Mouse (Mus musculus): ENCODE results near the gene Gmds. TPM values are rescaled to one million over a fixed set of nuclear protein-coding genes. Genes with fewer than 3 reads are reported as not detected.

The Gmds gene
- polyA plus RNA-seq, 1 experiment from 2014 or later, result 40.5 TPM

DNA sequence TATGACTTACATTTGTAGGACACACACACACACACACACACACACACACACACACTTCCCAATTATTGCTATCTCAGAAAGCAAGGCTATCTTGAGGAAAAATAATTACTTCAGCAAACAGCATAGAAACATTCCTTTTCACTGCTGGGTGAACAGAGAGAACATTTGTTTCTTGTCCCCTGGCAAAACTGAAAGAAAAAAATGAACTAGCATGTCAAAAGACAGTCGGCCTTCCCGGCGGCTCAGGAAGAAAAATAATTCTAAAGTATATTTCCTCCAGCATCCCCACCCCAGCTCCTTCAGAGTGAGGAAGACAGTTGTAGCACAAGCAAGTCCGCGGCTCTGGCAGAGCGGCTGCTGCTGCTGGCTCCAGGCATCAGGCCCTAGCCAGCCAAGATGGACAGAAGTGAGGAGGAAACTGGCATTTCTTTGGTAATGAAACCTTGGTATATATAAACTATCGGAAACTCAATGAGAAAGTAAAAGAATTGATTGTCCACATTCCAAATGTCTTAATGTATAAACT, 330.4 kb downstream of the Gmds start:
- H3K9ac ChIP-seq (replicated peaks; ENCODE audit: low read depth, low read length), result no peak overlapping the region
- H3K27me3 ChIP-seq (ENCODE audit: control insufficient read depth, insufficient read depth, low read length), result no peaks in the 10 kb centered on the region
- no peak overlapping the region for H3K4me2 ChIP-seq (ENCODE audit: low read depth, low read length)
- H3K9me3 ChIP-seq (ENCODE audit: control insufficient read depth, low read length), result no peaks in the 10 kb centered on the region
- H3K36me3 ChIP-seq (ENCODE audit: control insufficient read depth, insufficient read depth, low read length), result no peaks in the 10 kb centered on the region
- ATAC-seq (ENCODE audit: low read depth), result no peak
- WGBS, result 55% methylated on average over 7 of the region's 7 CpGs
- H3K27ac ChIP-seq (ENCODE audit: low read depth, low read length), result no peak overlapping the region
- H3K4me3 ChIP-seq (ENCODE audit: low read depth, low read length), result no peak overlapping the region
- H3K4me1 ChIP-seq (ENCODE audit: control insufficient read depth, insufficient read depth, low read length), result no peaks in the 10 kb centered on the region

DNA sequence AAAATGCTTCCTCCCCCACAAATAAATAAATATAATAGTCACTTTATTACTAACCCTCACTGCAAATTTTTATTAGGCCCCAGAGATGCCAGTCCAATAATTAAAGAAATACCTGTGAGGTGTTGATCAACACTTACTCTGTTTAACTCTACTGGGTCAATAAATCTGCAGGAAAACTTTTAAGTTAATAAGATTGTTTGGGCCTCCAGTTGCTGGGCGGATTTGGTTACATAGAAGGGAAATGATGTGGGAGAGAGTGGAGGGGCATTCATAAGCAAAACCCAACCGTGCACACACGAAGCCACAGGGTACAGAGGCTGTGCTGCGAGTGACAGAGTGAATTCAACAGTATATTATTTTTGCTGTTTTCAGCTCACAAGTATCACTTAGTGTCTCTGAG, 345.1 kb downstream of the Gmds start:
- Histone ChIP-seq H3K27me3 (ENCODE audit: control insufficient read depth, insufficient read depth, low read length) (no peaks in the 10 kb centered on the region), H3K9me3 (ENCODE audit: control insufficient read depth, low read length) (no peaks in the 10 kb centered on the region), H3K36me3 (ENCODE audit: control insufficient read depth, insufficient read depth, low read length) (no peaks in the 10 kb centered on the region), H3K4me1 (ENCODE audit: control insufficient read depth, insufficient read depth, low read length) (peaks cover 4% of the 10 kb centered on the region), H3K4me3 (ENCODE audit: low read depth, low read length) (no peak overlapping the region), H3K27ac (ENCODE audit: low read depth, low read length) (no peak overlapping the region), H3K9ac (replicated peaks; ENCODE audit: low read depth, low read length) (no peak overlapping the region), H3K4me2 (ENCODE audit: low read depth, low read length) (no peak overlapping the region)
- 75% methylated on average over 4 of the region's 4 CpGs for WGBS
- no peak for ATAC-seq (ENCODE audit: low read depth)

DNA sequence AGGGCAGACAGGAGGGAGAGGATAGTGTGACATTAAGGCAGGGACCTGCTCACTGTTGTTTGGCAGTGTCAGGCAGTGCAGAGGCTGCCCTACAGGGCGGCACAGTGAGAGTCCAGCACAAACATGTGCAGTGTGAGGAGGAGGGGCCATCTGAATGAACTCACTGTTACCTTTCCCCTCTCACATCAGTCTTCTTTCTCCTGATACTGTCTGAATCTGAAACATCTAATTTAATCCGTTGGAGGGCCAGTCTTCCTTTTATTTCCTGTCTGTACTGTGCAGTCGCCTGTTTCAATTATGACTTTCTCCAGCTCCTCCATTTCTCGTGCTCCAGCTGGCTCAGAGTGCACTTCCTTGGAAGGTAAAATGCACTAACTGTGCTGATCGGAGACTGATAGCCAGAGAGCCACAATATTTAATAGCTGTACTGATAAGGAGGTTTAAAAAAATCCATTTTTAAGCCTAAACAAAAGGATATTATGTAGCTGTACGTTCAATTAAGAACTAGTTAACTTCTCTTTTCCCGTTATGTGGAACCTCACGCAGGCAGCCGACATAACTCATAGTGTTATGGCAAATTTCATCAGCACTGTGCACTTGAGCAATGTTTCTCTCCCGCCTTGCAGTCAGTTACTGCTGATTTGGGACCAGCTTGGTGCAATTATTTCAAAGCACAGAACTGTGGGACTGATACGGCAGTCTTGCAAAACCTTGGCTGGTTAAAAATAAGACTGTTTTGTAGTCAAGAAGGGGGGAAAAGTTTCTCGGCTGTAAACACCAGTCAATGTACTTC, 345.9 kb downstream of the Gmds start:
- Histone ChIP-seq H3K9me3 (ENCODE audit: control insufficient read depth, low read length) (no peaks in the 10 kb centered on the region), H3K4me3 (ENCODE audit: low read depth, low read length) (no peak overlapping the region), H3K4me2 (ENCODE audit: low read depth, low read length) (no peak overlapping the region), H3K9ac (replicated peaks; ENCODE audit: low read depth, low read length) (no peak overlapping the region), H3K4me1 (ENCODE audit: control insufficient read depth, insufficient read depth, low read length) (peaks cover 4% of the 10 kb centered on the region), H3K36me3 (ENCODE audit: control insufficient read depth, insufficient read depth, low read length) (no peaks in the 10 kb centered on the region), H3K27me3 (ENCODE audit: control insufficient read depth, insufficient read depth, low read length) (no peaks in the 10 kb centered on the region), H3K27ac (ENCODE audit: low read depth, low read length) (peak overlapping the region; percentile 48; the same call in 1 of the 2 replicates)
- peak; percentile 84 for ATAC-seq (ENCODE audit: low read depth)
- WGBS, result 38% methylated on average over 12 of the region's 12 CpGs

DNA sequence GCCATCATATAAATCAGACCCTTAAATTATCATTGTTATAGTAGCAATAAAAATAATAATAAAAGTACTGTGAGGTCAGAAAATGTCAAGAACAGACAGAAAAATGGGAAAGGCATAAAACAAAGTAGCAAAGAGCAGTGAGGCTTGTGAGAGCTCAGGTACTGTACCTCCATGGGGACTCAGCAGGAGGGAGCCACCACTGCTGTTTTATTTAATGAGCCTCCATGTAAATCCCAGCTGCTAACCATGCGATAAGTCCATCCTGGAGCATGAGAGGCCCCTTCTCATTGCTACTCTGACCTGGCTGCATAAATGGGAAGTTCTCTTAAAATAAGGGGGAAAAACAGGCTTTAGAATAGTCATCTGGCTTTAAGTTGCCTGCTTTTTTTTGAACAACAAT, 357.3 kb downstream of the Gmds start:
- ATAC-seq (ENCODE audit: low read depth), result no peak
- no peaks in the 10 kb centered on the region for H3K36me3 ChIP-seq (ENCODE audit: control insufficient read depth, insufficient read depth, low read length)
- no peak overlapping the region for H3K9ac ChIP-seq (replicated peaks; ENCODE audit: low read depth, low read length)
- H3K27me3 ChIP-seq (ENCODE audit: control insufficient read depth, insufficient read depth, low read length), result no peaks in the 10 kb centered on the region
- no peak overlapping the region for H3K4me3 ChIP-seq (ENCODE audit: low read depth, low read length)
- 67% methylated on average over 1 of the region's 1 CpGs for WGBS
- H3K4me1 ChIP-seq (ENCODE audit: control insufficient read depth, insufficient read depth, low read length), result no peaks in the 10 kb centered on the region
- no peaks in the 10 kb centered on the region for H3K9me3 ChIP-seq (ENCODE audit: control insufficient read depth, low read length)
- H3K27ac ChIP-seq (ENCODE audit: low read depth, low read length), result no peak overlapping the region
- no peak overlapping the region for H3K4me2 ChIP-seq (ENCODE audit: low read depth, low read length)

DNA sequence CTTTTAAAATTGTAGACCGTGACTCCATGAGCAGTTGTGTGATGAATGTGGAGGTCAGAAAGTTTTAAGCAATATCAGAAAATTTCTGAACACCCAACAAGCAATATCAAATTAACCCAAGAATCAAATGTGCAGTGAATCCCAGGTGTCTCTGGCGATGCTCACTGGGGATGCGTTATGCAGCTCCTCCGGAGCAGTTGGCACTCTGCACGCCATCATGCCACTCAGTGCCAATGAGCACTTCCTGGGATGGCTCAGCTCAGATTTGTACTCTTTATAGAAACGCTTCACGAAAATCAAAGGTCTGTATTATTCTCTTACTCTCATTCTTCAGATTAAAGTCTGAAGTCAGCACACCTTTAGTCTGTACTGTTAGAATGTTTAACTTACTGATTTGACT, 360.4 kb downstream of the Gmds start:
- Histone ChIP-seq H3K4me3 (ENCODE audit: low read depth, low read length) (no peak overlapping the region), H3K27ac (ENCODE audit: low read depth, low read length) (no peak overlapping the region), H3K9me3 (ENCODE audit: control insufficient read depth, low read length) (no peaks in the 10 kb centered on the region), H3K27me3 (ENCODE audit: control insufficient read depth, insufficient read depth, low read length) (no peaks in the 10 kb centered on the region), H3K9ac (replicated peaks; ENCODE audit: low read depth, low read length) (no peak overlapping the region), H3K4me1 (ENCODE audit: control insufficient read depth, insufficient read depth, low read length) (no peaks in the 10 kb centered on the region), H3K36me3 (ENCODE audit: control insufficient read depth, insufficient read depth, low read length) (no peaks in the 10 kb centered on the region), H3K4me2 (ENCODE audit: low read depth, low read length) (no peak overlapping the region)
- WGBS, result 92% methylated on average over 7 of the region's 7 CpGs
- no peak for ATAC-seq (ENCODE audit: low read depth)

DNA sequence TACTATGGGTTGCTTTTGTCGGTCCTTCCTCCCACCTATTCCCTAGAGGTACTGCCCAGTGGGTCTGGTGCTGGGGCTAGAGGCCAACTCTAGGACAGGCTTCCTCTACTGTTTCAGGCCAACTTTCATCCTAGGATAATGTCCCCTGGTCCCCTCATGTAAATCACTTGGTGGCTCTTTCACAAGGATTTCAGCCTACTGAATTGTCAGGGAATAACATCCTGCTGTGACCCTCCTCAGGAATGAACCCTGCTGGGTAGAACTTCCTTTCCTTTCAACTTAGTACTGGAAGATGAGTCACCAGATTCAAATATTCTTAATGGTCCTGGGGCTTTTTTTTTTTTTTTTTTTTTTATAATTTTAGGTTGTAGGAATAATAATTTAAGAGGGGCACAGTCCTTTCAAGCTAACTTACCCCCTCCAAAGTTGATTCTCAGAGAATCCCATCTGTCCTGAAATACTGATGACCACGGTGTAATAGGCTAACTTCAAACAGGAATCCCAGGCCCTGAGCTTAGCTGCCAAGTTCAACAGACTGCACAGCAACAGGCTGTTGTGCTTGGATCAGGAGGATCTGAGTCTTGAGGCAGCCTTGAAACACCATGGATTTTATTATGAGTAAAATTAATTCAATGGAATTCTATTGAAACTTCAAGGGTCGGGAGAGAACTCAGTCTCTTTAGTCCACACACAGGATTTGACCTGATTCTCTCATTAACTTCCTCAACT, 363.6 kb downstream of the Gmds start:
- H3K27ac ChIP-seq (ENCODE audit: low read depth, low read length), result no peak overlapping the region
- no peaks in the 10 kb centered on the region for H3K9me3 ChIP-seq (ENCODE audit: control insufficient read depth, low read length)
- no peaks in the 10 kb centered on the region for H3K36me3 ChIP-seq (ENCODE audit: control insufficient read depth, insufficient read depth, low read length)
- 28% methylated on average over 3 of the region's 3 CpGs for WGBS
- H3K27me3 ChIP-seq (ENCODE audit: control insufficient read depth, insufficient read depth, low read length), result no peaks in the 10 kb centered on the region
- no peaks in the 10 kb centered on the region for H3K4me1 ChIP-seq (ENCODE audit: control insufficient read depth, insufficient read depth, low read length)
- H3K4me3 ChIP-seq (ENCODE audit: low read depth, low read length), result no peak overlapping the region
- ATAC-seq (ENCODE audit: low read depth), result no peak; the same call in 1 of the 2 replicates
- no peak overlapping the region for H3K4me2 ChIP-seq (ENCODE audit: low read depth, low read length)
- H3K9ac ChIP-seq (replicated peaks; ENCODE audit: low read depth, low read length), result no peak overlapping the region

DNA sequence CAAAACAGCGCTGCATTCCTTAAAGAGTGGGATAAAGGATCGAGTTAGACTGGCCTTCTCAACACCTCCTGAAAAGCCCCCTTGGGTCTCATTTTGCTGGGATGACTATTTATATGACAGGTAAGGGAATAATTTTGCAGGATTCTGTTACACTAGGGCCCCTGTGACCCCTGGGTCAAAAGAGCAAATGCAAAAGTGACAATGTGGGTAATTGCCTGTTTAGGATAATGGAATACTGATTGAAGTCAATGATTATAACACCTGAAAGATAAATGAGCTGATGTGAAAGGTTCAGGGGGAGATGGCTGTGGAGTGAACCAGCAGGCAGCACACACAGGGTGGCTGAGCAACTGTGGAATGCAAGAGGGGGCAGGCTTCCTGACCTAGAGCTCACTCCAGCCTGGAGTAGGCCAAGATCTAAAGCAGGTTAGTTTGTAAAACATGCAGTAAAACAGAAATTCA, 367.5 kb downstream of the Gmds start:
- Histone ChIP-seq H3K4me3 (ENCODE audit: low read depth, low read length) (no peak overlapping the region), H3K4me1 (ENCODE audit: control insufficient read depth, insufficient read depth, low read length) (no peaks in the 10 kb centered on the region), H3K27ac (ENCODE audit: low read depth, low read length) (no peak overlapping the region), H3K36me3 (ENCODE audit: control insufficient read depth, insufficient read depth, low read length) (no peaks in the 10 kb centered on the region), H3K4me2 (ENCODE audit: low read depth, low read length) (no peak overlapping the region), H3K27me3 (ENCODE audit: control insufficient read depth, insufficient read depth, low read length) (no peaks in the 10 kb centered on the region), H3K9me3 (ENCODE audit: control insufficient read depth, low read length) (no peaks in the 10 kb centered on the region), H3K9ac (replicated peaks; ENCODE audit: low read depth, low read length) (no peak overlapping the region)
- ATAC-seq (ENCODE audit: low read depth), result no peak; the same call in 1 of the 2 replicates
- WGBS, result 42% methylated on average over 2 of the region's 2 CpGs

DNA sequence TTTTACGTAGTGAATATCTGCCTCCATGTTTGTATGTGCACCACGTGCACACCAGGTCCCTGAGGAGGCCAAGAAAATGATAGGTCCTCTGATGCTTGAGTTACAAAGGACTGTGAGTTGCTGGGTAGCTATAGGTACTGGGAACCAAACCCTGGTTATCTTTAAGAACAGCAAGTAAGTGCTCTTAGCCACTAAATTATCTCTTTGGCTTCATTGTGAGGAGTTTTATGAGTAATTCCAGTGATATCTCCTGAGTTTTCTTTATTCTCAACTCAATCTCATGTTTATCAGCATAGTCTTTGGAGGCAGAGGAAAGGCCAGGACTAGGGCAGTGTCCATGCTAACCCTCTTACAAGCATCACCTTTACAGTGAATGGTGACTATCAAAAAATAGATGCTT, 370.3 kb downstream of the Gmds start:
- H3K27me3 ChIP-seq (ENCODE audit: control insufficient read depth, insufficient read depth, low read length), result no peaks in the 10 kb centered on the region
- no peaks in the 10 kb centered on the region for H3K36me3 ChIP-seq (ENCODE audit: control insufficient read depth, insufficient read depth, low read length)
- no peak overlapping the region for H3K9ac ChIP-seq (replicated peaks; ENCODE audit: low read depth, low read length)
- no peak overlapping the region for H3K4me2 ChIP-seq (ENCODE audit: low read depth, low read length)
- no peaks in the 10 kb centered on the region for H3K4me1 ChIP-seq (ENCODE audit: control insufficient read depth, insufficient read depth, low read length)
- no peaks in the 10 kb centered on the region for H3K9me3 ChIP-seq (ENCODE audit: control insufficient read depth, low read length)
- H3K4me3 ChIP-seq (ENCODE audit: low read depth, low read length), result no peak overlapping the region
- H3K27ac ChIP-seq (ENCODE audit: low read depth, low read length), result no peak overlapping the region
- ATAC-seq (ENCODE audit: low read depth), result no peak
- WGBS, result 88% methylated on average over 2 of the region's 2 CpGs

DNA sequence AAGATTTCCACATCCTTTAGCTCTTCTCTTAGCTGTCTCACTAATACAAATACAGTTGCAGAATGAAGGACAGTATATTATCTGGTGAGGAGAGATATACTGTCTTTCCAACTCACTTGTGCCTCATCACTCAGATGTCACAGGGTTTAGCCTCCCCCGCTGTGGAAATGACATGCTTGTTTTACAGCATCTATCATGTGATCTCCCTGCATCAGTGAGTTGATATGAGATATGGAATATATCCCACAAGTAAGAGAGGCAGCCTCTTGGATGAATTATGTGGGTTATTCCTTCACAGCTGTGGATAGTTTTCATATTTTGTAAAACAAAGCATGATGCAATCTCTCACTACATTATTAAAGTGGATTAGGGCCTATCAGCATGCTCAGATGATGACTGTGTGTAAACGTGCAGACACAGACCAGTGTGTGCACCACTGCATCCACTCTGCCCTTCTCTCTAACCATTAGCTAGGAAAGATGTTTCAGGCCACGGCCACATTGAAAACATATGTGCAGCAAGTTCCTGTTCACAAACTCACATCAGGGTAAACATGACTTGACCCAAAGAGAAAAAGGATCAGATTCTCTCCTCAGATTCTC, 371.5 kb downstream of the Gmds start:
- Histone ChIP-seq H3K9ac (replicated peaks; ENCODE audit: low read depth, low read length) (no peak overlapping the region), H3K27me3 (ENCODE audit: control insufficient read depth, insufficient read depth, low read length) (no peaks in the 10 kb centered on the region), H3K4me1 (ENCODE audit: control insufficient read depth, insufficient read depth, low read length) (no peaks in the 10 kb centered on the region), H3K9me3 (ENCODE audit: control insufficient read depth, low read length) (no peaks in the 10 kb centered on the region), H3K36me3 (ENCODE audit: control insufficient read depth, insufficient read depth, low read length) (no peaks in the 10 kb centered on the region), H3K4me3 (ENCODE audit: low read depth, low read length) (no peak overlapping the region), H3K4me2 (ENCODE audit: low read depth, low read length) (no peak overlapping the region), H3K27ac (ENCODE audit: low read depth, low read length) (no peak overlapping the region)
- no peak; the same call in 1 of the 2 replicates for ATAC-seq (ENCODE audit: low read depth)
- 67% methylated on average over 3 of the region's 3 CpGs for WGBS

All from neural tube, embryonic 14.5 days (tissue).